In genomic region chr2:4557466-4557865, GRCm38 (mm10) we compare ENCODE assay signal across 7 mouse cellular contexts.
DNase-seq lines count a peak whose midpoint lies in the region; ATAC-seq and TF ChIP-seq lines count a peak whose summit lies in the region.

No protein-coding gene starts in this region.

- peaks cover 15% of the 10 kb centered on the region; the same call in 1 of the 2 replicates for H3K4me1 ChIP-seq in midbrain, postnatal 0 days (ENCODE audit: insufficient read depth, low read length)
- H3K4me1 ChIP-seq in midbrain, embryonic 14.5 days (ENCODE audit: control insufficient read depth, insufficient read depth, low read length): peaks cover 52% of the 10 kb centered on the region
- H3K4me1 ChIP-seq in forebrain, embryonic 11.5 days (replicated peaks; ENCODE audit: control insufficient read depth, insufficient read depth, low read length): peaks cover 29% of the 10 kb centered on the region
- peaks cover 48% of the 10 kb centered on the region for H3K4me1 ChIP-seq in limb, embryonic 11.5 days (ENCODE audit: control insufficient read depth, insufficient read depth, low read length)
- H3K4me1 ChIP-seq in stomach, embryonic 16.5 days (ENCODE audit: control insufficient read depth, insufficient read depth, low read length): peaks cover 33% of the 10 kb centered on the region
- no peaks in the 10 kb centered on the region for H3K4me1 ChIP-seq in kidney, adult 2 months (ENCODE audit: control insufficient read depth, insufficient read depth, low read length)

- H3K9me3 ChIP-seq in midbrain, postnatal 0 days (ENCODE audit: low read length): no peaks in the 10 kb centered on the region
- no peaks in the 10 kb centered on the region for H3K9me3 ChIP-seq in midbrain, embryonic 14.5 days (ENCODE audit: control insufficient read depth, low read length)
- H3K9me3 ChIP-seq in forebrain, embryonic 11.5 days (ENCODE audit: control insufficient read depth, low read length): no peaks in the 10 kb centered on the region
- H3K9me3 ChIP-seq in limb, embryonic 11.5 days (ENCODE audit: control insufficient read depth, low read length): no peaks in the 10 kb centered on the region
- no peaks in the 10 kb centered on the region for H3K9me3 ChIP-seq in stomach, embryonic 16.5 days (replicated peaks; ENCODE audit: control insufficient read depth, low read length)

- no peak for TF ChIP-seq CTCF in midbrain, postnatal 0 days (IDR thresholded peaks at IDR 0.05)
- TF ChIP-seq CTCF in kidney, adult 2 months (conservative IDR thresholded peaks at IDR 0.05; ENCODE audit: insufficient read depth, insufficient read length, low read depth, low read length): no peak

- no peak overlapping the region for H3K4me3 ChIP-seq in midbrain, postnatal 0 days (ENCODE audit: low read depth, low read length)
- H3K4me3 ChIP-seq in midbrain, embryonic 14.5 days (replicated peaks; ENCODE audit: low read depth, low read length): no peak overlapping the region
- H3K4me3 ChIP-seq in forebrain, embryonic 11.5 days (ENCODE audit: low read depth, low read length): no peak overlapping the region
- H3K4me3 ChIP-seq in limb, embryonic 11.5 days (ENCODE audit: low read depth, low read length): no peak overlapping the region
- no peak overlapping the region for H3K4me3 ChIP-seq in stomach, embryonic 16.5 days (replicated peaks; ENCODE audit: low read length)
- no peak overlapping the region for H3K4me3 ChIP-seq in kidney, adult 2 months (ENCODE audit: insufficient read depth, low read depth, low read length)

- no peak overlapping the region for H3K9ac ChIP-seq in midbrain, postnatal 0 days (replicated peaks; ENCODE audit: low read length, poor library complexity, severe bottlenecking)
- no peak overlapping the region for H3K9ac ChIP-seq in midbrain, embryonic 14.5 days (replicated peaks; ENCODE audit: low read length)
- H3K9ac ChIP-seq in forebrain, embryonic 11.5 days (ENCODE audit: low read length): 0 out of 2 replicates have a peak overlapping the region, but pooled peaks have one; percentile 4
- no peak overlapping the region for H3K9ac ChIP-seq in limb, embryonic 11.5 days (ENCODE audit: low read length)
- H3K9ac ChIP-seq in stomach, embryonic 16.5 days (ENCODE audit: low read length): no peak overlapping the region

- H3K36me3 ChIP-seq in midbrain, postnatal 0 days (ENCODE audit: insufficient read depth, low read length): peaks cover 6% of the 10 kb centered on the region
- no peaks in the 10 kb centered on the region; the same call in 1 of the 2 replicates for H3K36me3 ChIP-seq in midbrain, embryonic 14.5 days (ENCODE audit: control insufficient read depth, insufficient read depth, low read length)
- H3K36me3 ChIP-seq in forebrain, embryonic 11.5 days (ENCODE audit: control insufficient read depth, insufficient read depth, low read length): no peaks in the 10 kb centered on the region
- no peaks in the 10 kb centered on the region; the same call in 1 of the 2 replicates for H3K36me3 ChIP-seq in limb, embryonic 11.5 days (ENCODE audit: control insufficient read depth, insufficient read depth, low read length)
- no peaks in the 10 kb centered on the region for H3K36me3 ChIP-seq in stomach, embryonic 16.5 days (ENCODE audit: control insufficient read depth, insufficient read depth, low read length)
- H3K36me3 ChIP-seq in kidney, adult 2 months (ENCODE audit: control insufficient read depth, insufficient read depth, low read length): no peaks in the 10 kb centered on the region

- 33% methylated on average over 4 of the region's 4 CpGs for WGBS in midbrain, postnatal 0 days
- 33% methylated on average over 4 of the region's 4 CpGs for WGBS in midbrain, embryonic 14.5 days
- WGBS in forebrain, embryonic 11.5 days: 40% methylated on average over 4 of the region's 4 CpGs
- WGBS in limb, embryonic 11.5 days: 18% methylated on average over 4 of the region's 4 CpGs
- 23% methylated on average over 4 of the region's 4 CpGs for WGBS in stomach, embryonic 16.5 days
- 46% methylated on average over 4 of the region's 4 CpGs for WGBS in kidney, adult 2 months

- DNase-seq in midbrain, postnatal 0 days (ENCODE audit: low spot score): peak; percentile 49
- DNase-seq in midbrain, embryonic 14.5 days: no peak
- DNase-seq in forebrain, embryonic 11.5 days (ENCODE audit: low spot score): no peak
- DNase-seq in limb, embryonic 11.5 days (ENCODE audit: low spot score): no peak
- DNase-seq in left cerebral cortex, adult 18-20 months (ENCODE audit: low spot score in 2 of 2): no peak
- DNase-seq in kidney, adult 2 months: no peak

- H3K27ac ChIP-seq in midbrain, postnatal 0 days (ENCODE audit: low read depth, low read length): peak overlapping the region; percentile 6; the same call in 1 of the 2 replicates
- H3K27ac ChIP-seq in midbrain, embryonic 14.5 days (replicated peaks; ENCODE audit: low read depth, low read length): no peak overlapping the region
- no peak overlapping the region for H3K27ac ChIP-seq in forebrain, embryonic 11.5 days (ENCODE audit: low read depth, low read length)
- H3K27ac ChIP-seq in limb, embryonic 11.5 days (replicated peaks; ENCODE audit: low read depth, low read length): peak overlapping the region; percentile 87
- H3K27ac ChIP-seq in stomach, embryonic 16.5 days (ENCODE audit: low read length): peak overlapping the region; percentile 99
- H3K27ac ChIP-seq in kidney, adult 2 months (ENCODE audit: insufficient read depth, low read depth, low read length): no peak overlapping the region

- no peak; the same call in 1 of the 2 replicates for ATAC-seq in midbrain, postnatal 0 days (ENCODE audit: low FRiP score)
- ATAC-seq in midbrain, embryonic 14.5 days (ENCODE audit: low FRiP score, low TSS enrichment): no peak
- ATAC-seq in forebrain, embryonic 11.5 days (replicated peaks; ENCODE audit: low FRiP score): no peak
- ATAC-seq in limb, embryonic 11.5 days (ENCODE audit: insufficient number of reproducible peaks, low FRiP score, low TSS enrichment, low read depth): no peak
- no peak for ATAC-seq in stomach, embryonic 16.5 days (ENCODE audit: insufficient read depth, low FRiP score)

- no peaks in the 10 kb centered on the region for H3K27me3 ChIP-seq in midbrain, postnatal 0 days (ENCODE audit: insufficient read depth, low read length)
- H3K27me3 ChIP-seq in midbrain, embryonic 14.5 days (ENCODE audit: control insufficient read depth, insufficient read depth, low read length): no peaks in the 10 kb centered on the region
- no peaks in the 10 kb centered on the region for H3K27me3 ChIP-seq in forebrain, embryonic 11.5 days (ENCODE audit: control insufficient read depth, insufficient read depth, low read length)
- H3K27me3 ChIP-seq in limb, embryonic 11.5 days (ENCODE audit: control insufficient read depth, insufficient read depth, low read length): no peaks in the 10 kb centered on the region
- H3K27me3 ChIP-seq in stomach, embryonic 16.5 days (ENCODE audit: control insufficient read depth, insufficient read depth, low read length): no peaks in the 10 kb centered on the region
- H3K27me3 ChIP-seq in kidney, adult 2 months (replicated peaks; ENCODE audit: control insufficient read depth, insufficient read depth, low read length): no peaks in the 10 kb centered on the region

- H3K4me2 ChIP-seq in midbrain, postnatal 0 days (ENCODE audit: low read depth, low read length, poor library complexity, severe bottlenecking): no peak overlapping the region
- H3K4me2 ChIP-seq in midbrain, embryonic 14.5 days (ENCODE audit: low read length): no peak overlapping the region
- no peak overlapping the region for H3K4me2 ChIP-seq in forebrain, embryonic 11.5 days (ENCODE audit: low read depth, low read length, severe bottlenecking)
- no peak overlapping the region for H3K4me2 ChIP-seq in limb, embryonic 11.5 days (ENCODE audit: low read depth, severe bottlenecking)
- no peak overlapping the region for H3K4me2 ChIP-seq in stomach, embryonic 16.5 days (ENCODE audit: low read depth, low read length)

- no peak for TF ChIP-seq POLR2A in kidney, adult 2 months (IDR thresholded peaks at IDR 0.05; ENCODE audit: low read depth, low read length)

Comparison
In these comparisons a context has a peak if more than half of its experiments do, and no peak if none do; other contexts are left out.
1. H3K27ac ChIP-seq: peak in midbrain, postnatal 0 days (single experiment), limb, embryonic 11.5 days (single experiment) and stomach, embryonic 16.5 days (single experiment); none in midbrain, embryonic 14.5 days (single experiment), forebrain, embryonic 11.5 days (single experiment) and kidney, adult 2 months (single experiment).